Mouse (Mus musculus) R1 (cell line): ENCODE measurements around the gene Hoxc9.

ENCODE experiments used
- DNase-seq: peaks from one replicate; pipeline ENCODE4 v3.0.0-alpha.2; 2018; ENCODE audit warnings: low read depth, low spot score

The Hoxc9 gene

GRCm38 (mm10) chr15:102976171-102976570 is at the start of gene Hoxc9:
Gene Hoxc9 (plus strand): TSS chr15:102976439.
- no peak for DNase-seq

GRCm38 (mm10) chr15:102927032-102927645 is 49.1 kb upstream of the Hoxc9 start:
- no peak for DNase-seq

DNA sequence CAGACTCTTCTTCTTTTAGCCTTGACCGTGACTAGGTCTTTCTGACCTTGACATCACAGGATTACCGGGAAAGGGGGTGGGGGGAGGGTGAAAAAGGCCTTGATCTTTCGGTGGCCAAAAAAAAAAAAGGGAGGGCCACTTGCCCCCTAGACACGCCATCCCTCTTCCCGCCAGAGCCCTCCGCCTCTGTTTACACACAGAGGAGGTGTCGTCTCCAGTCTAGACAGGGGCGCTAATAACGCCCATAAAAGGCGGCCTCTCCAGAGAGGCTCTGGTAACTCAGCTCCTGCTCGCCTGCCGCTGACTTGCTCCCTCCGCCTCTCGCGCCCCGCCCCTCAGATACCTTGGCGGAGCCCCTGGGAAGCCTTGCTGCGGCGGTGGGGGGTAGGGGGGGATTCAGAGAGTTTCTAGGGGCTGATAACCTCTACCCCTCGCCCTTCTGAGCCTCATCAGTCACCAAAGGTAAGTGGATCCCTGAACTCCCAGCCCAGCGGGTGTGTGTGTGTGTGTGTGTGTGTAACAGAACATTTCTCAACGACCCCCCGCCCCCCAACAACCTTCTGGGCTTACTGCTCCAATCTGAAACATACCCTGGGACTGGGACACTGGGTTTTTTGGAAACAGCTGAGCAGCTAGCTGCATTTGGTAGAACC is 44.4 kb upstream of the Hoxc9 start:
- DNase-seq = peak; percentile 92

DNA sequence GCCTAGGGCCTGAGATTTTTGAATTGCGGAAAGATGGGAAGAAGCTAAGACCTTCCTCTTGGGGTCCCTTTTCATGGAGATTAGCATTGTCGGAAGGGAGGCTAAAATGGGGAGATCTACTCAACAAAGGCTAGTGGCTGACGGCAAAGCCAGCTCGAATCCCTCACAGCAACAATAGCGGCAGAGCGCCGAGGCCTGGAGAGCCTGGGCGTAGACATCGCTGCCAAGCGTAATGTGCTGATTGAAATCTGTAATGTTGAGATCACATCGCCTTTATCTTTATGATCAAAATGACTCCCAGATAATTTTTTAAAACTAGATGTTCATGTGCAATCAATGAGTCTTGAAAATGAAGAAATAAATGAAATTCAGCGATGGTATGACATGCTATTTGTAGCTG is 41.8 kb upstream of the Hoxc9 start:
- DNase-seq = no peak

DNA sequence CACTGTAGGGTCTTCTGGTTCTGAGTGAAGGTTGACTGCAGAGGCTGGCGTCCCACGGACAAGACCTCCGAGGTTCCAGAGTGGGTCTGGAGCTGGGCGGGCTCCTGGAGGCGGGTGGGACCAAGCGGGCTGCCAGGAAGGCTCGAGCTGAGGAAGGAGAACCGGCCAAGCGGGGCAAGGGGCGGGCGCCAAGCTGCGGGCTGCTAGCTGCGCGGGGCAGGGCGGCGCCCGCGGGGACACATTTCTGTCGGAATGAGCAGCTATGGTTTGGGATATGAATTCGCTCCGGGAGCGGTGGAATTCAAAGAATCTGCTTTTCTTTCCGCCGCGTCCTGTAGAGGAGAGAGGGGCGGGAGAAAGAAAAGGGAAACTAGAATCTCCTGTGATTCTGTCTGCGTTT is 41.3 kb upstream of the Hoxc9 start:
- peak; percentile 83 for DNase-seq

GRCm38 (mm10) chr15:102936279-102936972 is 39.8 kb upstream of the Hoxc9 start, which contains the start of gene Hoxc12:
Gene Hoxc12 (plus strand): TSS chr15:102936757.
- peak; percentile 79 for DNase-seq

DNA sequence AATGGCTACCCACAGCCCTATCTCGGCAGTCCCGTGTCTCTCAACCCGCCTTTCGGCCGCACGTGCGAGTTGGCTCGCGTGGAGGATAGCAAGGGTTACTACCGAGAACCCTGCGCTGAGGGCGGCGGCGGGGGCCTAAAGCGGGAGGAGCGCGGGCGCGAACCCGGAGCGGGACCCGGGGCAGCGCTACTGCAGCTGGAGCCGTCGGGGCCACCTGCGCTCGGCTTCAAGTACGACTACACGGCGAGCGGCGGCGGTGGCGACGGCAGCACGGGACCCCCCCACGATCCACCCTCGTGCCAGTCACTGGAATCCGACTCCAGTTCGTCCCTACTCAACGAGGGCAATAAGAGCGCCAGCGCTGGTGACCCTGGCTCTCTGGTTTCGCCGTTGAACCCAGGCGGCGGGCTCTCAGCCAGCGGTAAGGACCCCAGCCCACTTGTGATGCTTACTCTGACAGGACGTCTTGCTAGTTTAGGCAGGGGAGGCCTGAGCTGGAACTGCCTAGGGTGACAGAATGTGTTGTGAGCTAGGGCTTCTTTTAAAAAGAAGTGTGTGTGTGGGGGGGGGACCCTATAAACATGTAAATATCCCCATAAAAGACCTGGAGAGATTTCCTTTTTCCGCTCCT is 39.1 kb upstream of the Hoxc9 start:
- peak; percentile 52 for DNase-seq

GRCm38 (mm10) chr15:102939256-102940155 is 36.7 kb upstream of the Hoxc9 start:
- DNase-seq = peak; percentile 62

- DNase-seq = peak; percentile 64
Observed at GRCm38 (mm10) chr15:102942739-102943467, 33.3 kb upstream of the Hoxc9 start.

DNA sequence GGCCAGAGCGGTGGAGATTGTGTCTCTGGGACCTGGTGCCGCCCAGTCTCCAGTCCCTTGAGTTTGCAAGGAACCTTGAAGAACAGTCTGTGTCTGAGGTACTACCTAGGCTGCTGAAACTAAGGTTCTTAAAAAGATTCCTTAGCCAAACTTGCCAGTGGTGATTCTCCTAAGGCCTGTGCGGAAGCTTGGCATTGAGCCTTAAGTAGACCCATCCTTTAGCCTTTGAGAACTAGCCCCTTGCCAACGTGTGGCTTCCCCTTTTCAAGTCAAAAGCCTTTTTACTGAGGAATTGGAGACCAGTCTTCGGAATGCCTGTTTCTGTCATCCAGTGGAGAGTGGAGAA is 32.8 kb upstream of the Hoxc9 start:
- DNase-seq = no peak

GRCm38 (mm10) chr15:102945185-102946077 is 30.8 kb upstream of the Hoxc9 start:
- DNase-seq = no peak

DNA sequence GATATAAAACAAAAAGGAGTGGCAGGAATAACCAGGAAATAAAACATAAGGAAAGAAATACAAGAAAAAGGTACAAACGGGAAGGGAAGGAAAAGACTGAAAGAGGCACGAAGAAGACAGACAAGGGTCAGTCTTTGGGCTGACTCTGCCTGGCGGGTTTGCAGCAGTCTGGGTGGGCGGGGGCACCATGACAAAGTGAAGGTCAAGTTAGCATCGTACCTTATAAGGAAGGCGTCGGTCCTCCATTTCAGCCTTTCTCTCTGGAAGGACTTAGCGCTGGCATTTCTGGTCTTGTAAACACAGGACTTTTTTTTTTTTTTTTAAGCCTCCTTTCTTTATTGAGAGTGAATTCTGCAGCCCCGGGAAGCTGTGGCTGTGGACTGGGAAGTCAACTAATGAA is 29.0 kb upstream of the Hoxc9 start:
- DNase-seq = no peak

DNA sequence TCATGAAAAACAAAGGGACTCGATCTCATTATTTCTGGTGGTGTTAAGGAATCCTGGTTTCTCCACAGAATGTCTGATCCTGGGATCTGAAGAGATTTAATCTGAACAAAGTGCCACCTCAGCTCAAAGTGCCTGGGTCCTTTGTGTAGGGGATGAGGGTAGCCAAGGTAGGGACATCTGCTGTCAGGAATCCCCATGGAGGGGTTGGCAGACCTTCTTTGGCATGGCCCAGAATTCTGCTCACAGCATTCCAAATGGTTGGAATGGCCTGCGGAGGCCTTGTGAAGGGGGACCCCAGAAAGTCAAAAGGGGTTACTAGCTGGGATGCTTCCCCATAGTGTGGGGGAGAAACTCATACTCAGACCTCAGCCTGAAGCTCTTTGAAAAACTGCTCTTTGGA is 27.4 kb upstream of the Hoxc9 start:
- DNase-seq = no peak

GRCm38 (mm10) chr15:102949696-102950095 is 26.5 kb upstream of the Hoxc9 start:
- no peak for DNase-seq

- DNase-seq = no peak
Observed at GRCm38 (mm10) chr15:102950877-102951276, 25.4 kb upstream of the Hoxc9 start.

DNA sequence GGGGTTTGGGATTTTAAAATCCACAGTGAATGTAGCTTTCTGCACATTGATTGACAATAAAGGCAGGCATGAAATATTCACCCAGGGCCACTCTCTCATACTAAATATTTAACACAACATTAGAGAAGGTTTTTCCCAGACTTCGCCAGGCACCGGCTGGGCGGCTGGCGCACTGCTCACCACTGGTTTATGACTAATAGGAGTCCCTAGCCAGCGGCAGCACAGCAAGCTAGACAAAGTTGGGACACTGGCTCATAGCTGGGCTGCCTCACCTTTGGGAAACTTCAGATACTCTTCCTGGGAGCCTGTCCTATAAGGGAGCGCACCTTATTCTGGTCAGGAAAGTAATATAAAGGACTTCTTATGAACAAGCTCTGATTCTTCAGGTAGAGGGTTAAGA is 22.7 kb upstream of the Hoxc9 start:
- DNase-seq = no peak

GRCm38 (mm10) chr15:102954192-102955006 is 21.8 kb upstream of the Hoxc9 start, which contains the start of gene Hoxc11:
Gene Hoxc11 (plus strand): TSS chr15:102954427.
- DNase-seq = peak; percentile 72

DNA sequence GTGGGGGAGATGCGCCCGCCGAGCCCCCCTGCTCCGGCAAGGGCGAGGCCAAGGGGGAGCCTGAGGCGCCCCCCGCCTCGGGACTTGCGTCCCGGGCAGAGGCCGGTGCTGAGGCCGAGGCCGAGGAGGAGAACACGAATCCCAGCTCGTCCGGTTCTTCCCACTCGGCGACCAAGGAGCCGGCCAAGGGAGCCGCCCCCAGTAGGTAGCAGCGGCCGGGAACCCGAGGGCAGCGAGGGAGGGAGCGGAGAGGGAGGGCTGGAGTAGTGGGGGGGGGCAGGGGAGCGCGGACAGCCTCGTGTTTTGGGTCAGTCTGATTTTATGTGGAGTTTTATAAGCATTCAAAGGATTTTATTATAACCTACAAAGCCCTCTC is 21.2 kb upstream of the Hoxc9 start:
- DNase-seq = peak; percentile 66
